Mouse (Mus musculus) ZHBTc4 (cell line): ENCODE measurements around the gene Vmn2r71.

Source experiments
- DNase-seq: peaks from one replicate; pipeline ENCODE4 v3.0.0-alpha.2; 2011; ENCODE audit warnings: low read depth, low spot score

Gene Vmn2r71

GRCm38 (mm10) chr7:85562787-85563186 is at the start of gene Vmn2r71:
TSS of gene Vmn2r71 (plus strand) at chr7:85563087.
- DNase-seq, result no peak

GRCm38 (mm10) chr7:85542108-85542507 is 20.8 kb upstream of the Vmn2r71 start:
- peak; percentile 77 for DNase-seq

- DNase-seq, result peak; percentile 88
These were observed 19.8 kb upstream of the Vmn2r71 start for GRCm38 (mm10) chr7:85543118-85543517.

GRCm38 (mm10) chr7:85569092-85569491 is 6.2 kb downstream of the Vmn2r71 start, which contains the start of gene Vmn2r70:
TSS of gene Vmn2r70 (minus strand) at chr7:85569192.
- no peak for DNase-seq
